Mouse (Mus musculus) neural tube, embryonic 12.5 days (tissue): ENCODE data around the gene Olfr525. TPM values are rescaled to one million over a fixed set of nuclear protein-coding genes. Genes with fewer than 3 reads are reported as not detected.

Source experiments
- ATAC-seq: fragments of 200-750 bp; cut with Nextera tagmentation; 2 replicates; pipeline ENCODE4 v1.8.0; 2017; ENCODE audit warnings: low read depth, mild to moderate bottlenecking, moderate TSS enrichment, moderate library complexity; ENCODE audit not compliant: low FRiP score
- H3K27ac ChIP-seq: fragments of 300-500 bp; sonication (generic); 2 replicates; pipeline ENCODE4 v1.5.1; 2016
- H3K27me3 ChIP-seq: fragments of 300-500 bp; sonication (generic); replicated peaks from 2 replicates; pipeline ENCODE4 v1.6.1; 2016; ENCODE audit warnings: mild to moderate bottlenecking
- H3K36me3 ChIP-seq: fragments of 300-500 bp; sonication (generic); 2 replicates; pipeline ENCODE4 v1.6.1; 2016; ENCODE audit warnings: mild to moderate bottlenecking
- H3K4me1 ChIP-seq: fragments of 300-500 bp; sonication (generic); 2 replicates; pipeline ENCODE4 v1.6.1; 2016
- H3K4me2 ChIP-seq: fragments of 300-500 bp; sonication (generic); replicated peaks from 2 replicates; pipeline ENCODE4 v1.6.1; 2016; ENCODE audit warnings: mild to moderate bottlenecking
- H3K4me3 ChIP-seq: fragments of 300-500 bp; sonication (generic); 2 replicates; pipeline ENCODE4 v1.5.1; 2016
- H3K9ac ChIP-seq: fragments of 300-500 bp; sonication (generic); 2 replicates; pipeline ENCODE4 v1.6.1; 2016; ENCODE audit warnings: mild to moderate bottlenecking
- H3K9me3 ChIP-seq: fragments of 300-500 bp; sonication (generic); 2 replicates; pipeline ENCODE4 v1.6.1; 2016; ENCODE audit warnings: mild to moderate bottlenecking
- WGBS: fragments of 180-500 bp; shearing (Covaris S2); methylation state at CpG from one replicate; pipeline ENCODE4 v1.1.7; 2016; 5-methylcytosine and 5-hydroxymethylcytosine counted together
- polyA plus RNA-seq: library from polyadenylated mRNA; unstranded; fragments of >200 nt; fragmentation: Nextera tagmentation; extraction: Ambion mirVana; gene quantifications from 2 replicates; pipeline ENCODE4 v1.2.1, GENCODE M21; 2016

Gene Olfr525
- polyA plus RNA-seq: not detected in 2 replicates

- Histone ChIP-seq H3K4me3 (no peak within 1 kb of the TSS), H3K9me3 (no peaks in the 10 kb centered on the region), H3K36me3 (no peaks in the 10 kb centered on the region), H3K27ac (no peak within 1 kb of the TSS), H3K4me1 (no peaks in the 10 kb centered on the region), H3K4me2 (no peak within 1 kb of the TSS), H3K27me3 (no peaks in the 10 kb centered on the region), H3K9ac (no peak within 1 kb of the TSS)
- ATAC-seq: no peak
- WGBS: 49% methylated on average over 1 of the region's 1 CpGs
Measured at GRCm38 (mm10) chr7:140320558-140320957, at the start of gene Olfr525. Gene Olfr525, plus strand, starts transcription at chr7:140320858.

DNA sequence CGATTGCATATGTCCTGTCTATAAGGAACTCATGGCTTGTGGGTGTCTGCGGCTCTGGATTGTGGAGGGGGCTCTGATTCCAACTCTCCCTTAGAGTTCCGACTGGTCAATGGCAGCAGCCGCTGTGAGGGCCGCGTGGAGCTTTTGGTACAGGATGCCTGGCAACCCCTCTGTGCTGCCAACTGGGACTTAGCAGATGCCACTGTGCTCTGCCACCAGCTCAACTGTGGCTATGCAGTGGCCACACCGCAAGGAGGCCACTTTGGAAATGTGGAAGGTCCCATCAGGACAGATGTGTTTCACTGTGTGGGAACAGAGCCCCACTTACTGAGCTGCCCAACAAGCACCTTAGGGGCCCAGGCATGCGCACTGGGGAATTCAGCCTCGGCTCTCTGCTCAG lies 24.9 kb upstream of the Olfr525 start:
- H3K9me3 ChIP-seq: no peaks in the 10 kb centered on the region
- H3K36me3 ChIP-seq: no peaks in the 10 kb centered on the region
- H3K9ac ChIP-seq: no peak overlapping the region
- H3K27ac ChIP-seq: no peak overlapping the region
- ATAC-seq: no peak
- H3K4me1 ChIP-seq: no peaks in the 10 kb centered on the region
- no peak overlapping the region for H3K4me3 ChIP-seq
- 92% methylated on average over 9 of the region's 9 CpGs for whole genome bisulfite sequencing
- H3K27me3 ChIP-seq: no peaks in the 10 kb centered on the region
- H3K4me2 ChIP-seq: no peak overlapping the region

DNA sequence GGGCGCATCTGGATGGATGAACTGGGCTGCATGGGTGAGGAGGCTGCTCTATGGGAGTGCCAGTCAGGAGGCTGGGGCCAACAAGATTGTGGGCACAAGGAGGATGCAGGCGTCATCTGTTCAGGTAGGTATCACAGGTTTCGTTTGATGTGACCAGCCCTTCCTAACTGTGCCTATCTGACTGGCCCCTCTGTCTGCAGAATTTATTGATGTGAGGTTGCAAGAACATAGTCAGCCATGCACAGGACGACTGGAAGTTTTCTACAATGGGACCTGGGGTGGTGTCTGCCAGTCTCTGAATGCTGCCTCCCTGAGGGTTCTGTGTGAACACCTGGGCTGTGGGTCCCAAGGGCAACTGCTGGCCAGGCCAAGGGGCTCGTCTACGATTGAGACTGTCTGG lies 23.8 kb upstream of the Olfr525 start:
- no peaks in the 10 kb centered on the region for H3K4me1 ChIP-seq
- ATAC-seq: no peak
- H3K4me3 ChIP-seq: no peak overlapping the region
- no peaks in the 10 kb centered on the region for H3K36me3 ChIP-seq
- no peak overlapping the region for H3K4me2 ChIP-seq
- no peak overlapping the region for H3K9ac ChIP-seq
- WGBS: 80% methylated on average over 6 of the region's 6 CpGs
- H3K27me3 ChIP-seq: no peaks in the 10 kb centered on the region
- H3K9me3 ChIP-seq: no peaks in the 10 kb centered on the region
- H3K27ac ChIP-seq: no peak overlapping the region

DNA sequence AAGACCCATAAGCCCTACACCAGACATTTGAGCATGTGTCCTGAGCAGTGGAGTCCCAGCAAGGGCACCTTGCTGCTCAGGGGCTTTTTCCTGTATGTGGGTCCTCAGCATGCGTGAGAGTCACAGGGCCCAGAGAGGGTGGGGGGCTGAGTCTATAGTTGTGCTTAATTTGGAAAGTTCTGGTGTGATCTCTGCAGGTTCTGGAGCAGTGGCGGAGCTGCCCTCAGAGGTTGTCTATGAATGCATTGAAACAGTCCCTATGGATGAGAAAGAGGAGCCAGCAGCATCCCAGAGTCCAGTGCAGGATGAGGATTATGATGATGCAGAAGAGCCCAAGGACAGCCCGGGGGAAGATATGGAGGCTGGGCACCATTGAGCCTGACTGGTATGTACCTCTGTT lies 21.2 kb upstream of the Olfr525 start:
- Histone ChIP-seq H3K27me3 (no peaks in the 10 kb centered on the region), H3K4me3 (no peak overlapping the region), H3K36me3 (no peaks in the 10 kb centered on the region), H3K4me2 (no peak overlapping the region), H3K9me3 (no peaks in the 10 kb centered on the region), H3K4me1 (no peaks in the 10 kb centered on the region), H3K27ac (no peak overlapping the region), H3K9ac (no peak overlapping the region)
- no peak for ATAC-seq
- 88% methylated on average over 3 of the region's 3 CpGs for WGBS

DNA sequence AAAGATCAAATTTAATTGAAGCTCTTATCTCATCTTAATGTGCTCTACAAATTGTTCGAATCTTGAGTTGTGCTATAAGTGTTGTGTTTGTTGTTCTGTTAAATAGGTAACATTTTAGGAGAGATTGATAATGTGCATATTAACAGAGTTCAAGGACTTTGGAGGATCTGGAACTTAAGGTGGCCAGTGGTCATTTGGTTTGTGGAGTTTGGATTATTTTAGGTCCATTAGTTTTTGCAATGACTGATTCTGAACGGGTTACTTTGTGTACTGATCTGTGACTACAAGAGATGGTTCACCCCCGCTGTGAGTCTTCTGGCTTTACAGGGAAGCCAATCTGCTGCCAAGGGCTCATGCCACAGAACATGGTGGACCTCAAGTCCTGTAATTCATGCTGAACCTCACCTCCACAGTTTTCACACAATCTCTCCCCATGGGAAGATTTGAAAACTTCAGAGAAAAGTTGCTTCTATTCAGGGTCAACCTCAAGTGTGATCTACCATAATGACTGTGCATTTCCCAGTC lies 735 bp upstream of the Olfr525 start:
- 82% methylated on average over 3 of the region's 3 CpGs for WGBS
- H3K36me3 ChIP-seq: no peaks in the 10 kb centered on the region

DNA sequence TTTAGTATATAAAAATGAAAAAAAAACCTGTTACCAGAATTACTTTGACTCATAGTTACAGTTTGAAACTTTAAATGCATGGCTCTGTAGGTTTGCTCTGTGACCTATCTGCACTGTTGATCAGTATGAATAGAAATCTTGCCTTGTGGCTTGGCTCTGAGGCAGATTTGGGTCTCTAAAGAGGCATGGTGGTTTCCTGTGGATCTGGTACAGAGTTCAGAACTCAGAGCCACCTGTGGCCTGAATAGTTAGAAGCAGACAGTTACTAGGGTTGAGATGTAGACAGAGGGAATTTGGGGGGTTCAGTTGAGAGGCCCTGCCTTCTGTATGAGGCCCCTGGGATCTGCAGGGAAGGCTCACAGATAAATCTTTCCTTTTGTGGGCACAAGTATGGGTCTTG lies 477 bp downstream of the Olfr525 start:
- Histone ChIP-seq H3K36me3 (no peaks in the 10 kb centered on the region), H3K4me1 (no peaks in the 10 kb centered on the region), H3K27ac (no peak overlapping the region), H3K4me2 (no peak overlapping the region), H3K27me3 (no peaks in the 10 kb centered on the region), H3K4me3 (no peak overlapping the region), H3K9ac (no peak overlapping the region), H3K9me3 (no peaks in the 10 kb centered on the region)
- no peak for ATAC-seq

More for the DNA sequence above, 735 bp upstream of the Olfr525 start:
- H3K4me1 ChIP-seq: no peaks in the 10 kb centered on the region
- no peaks in the 10 kb centered on the region for H3K27me3 ChIP-seq
- no peak overlapping the region for H3K27ac ChIP-seq
- H3K9me3 ChIP-seq: no peaks in the 10 kb centered on the region
- H3K4me3 ChIP-seq: no peak overlapping the region
- H3K4me2 ChIP-seq: no peak overlapping the region
- H3K9ac ChIP-seq: no peak overlapping the region
- no peak for ATAC-seq

- ATAC-seq: no peak
- WGBS: 65% methylated on average over 1 of the region's 1 CpGs
Measured at GRCm38 (mm10) chr7:140329766-140330304, 9.2 kb downstream of the Olfr525 start.

DNA sequence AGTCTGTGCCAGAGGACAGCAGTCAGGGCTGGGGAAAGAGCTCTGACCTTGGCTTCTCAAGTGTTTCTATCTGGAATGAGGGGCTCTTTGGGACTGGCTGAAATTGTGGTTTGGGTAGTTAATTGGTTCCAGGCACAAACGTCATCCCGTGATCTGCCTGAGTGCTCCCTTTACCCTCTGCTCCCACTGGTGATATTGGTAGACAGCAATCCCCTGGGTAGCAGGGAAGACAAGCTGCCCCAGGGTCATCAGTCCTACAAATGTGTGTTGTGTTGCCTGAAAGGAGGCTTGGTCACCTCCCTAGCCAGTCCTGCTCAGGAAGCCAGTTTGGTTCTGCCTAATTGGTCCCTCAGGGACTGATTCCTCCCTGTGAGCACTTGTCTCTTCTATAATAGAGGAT lies 13.1 kb downstream of the Olfr525 start, which contains the start of gene Olfr527:
Gene Olfr527, plus strand, starts transcription at position 301 of the 400 bp plus-strand sequence.
- no peak within 1 kb of the TSS for H3K4me3 ChIP-seq
- no peaks in the 10 kb centered on the region for H3K9me3 ChIP-seq
- no peaks in the 10 kb centered on the region for H3K36me3 ChIP-seq
- no peak within 1 kb of the TSS for H3K27ac ChIP-seq
- no peaks in the 10 kb centered on the region for H3K27me3 ChIP-seq
- no peaks in the 10 kb centered on the region for H3K4me1 ChIP-seq
- H3K9ac ChIP-seq: no peak within 1 kb of the TSS
- no peak for ATAC-seq
- 80% methylated on average over 2 of the region's 2 CpGs for WGBS
- no peak within 1 kb of the TSS for H3K4me2 ChIP-seq

More at GRCm38 (mm10) chr7:140329766-140330304, 9.2 kb downstream of the Olfr525 start:
- no peak overlapping the region for H3K4me2 ChIP-seq
- H3K9me3 ChIP-seq: no peaks in the 10 kb centered on the region
- no peaks in the 10 kb centered on the region for H3K4me1 ChIP-seq
- no peak overlapping the region for H3K9ac ChIP-seq
- no peaks in the 10 kb centered on the region for H3K36me3 ChIP-seq
- H3K27me3 ChIP-seq: no peaks in the 10 kb centered on the region
- no peak overlapping the region for H3K4me3 ChIP-seq
- no peak overlapping the region for H3K27ac ChIP-seq

- no peaks in the 10 kb centered on the region for H3K4me1 ChIP-seq
- 69% methylated on average over 3 of the region's 3 CpGs for WGBS
- H3K9ac ChIP-seq: no peak within 1 kb of the TSS
- ATAC-seq: no peak
- H3K36me3 ChIP-seq: no peaks in the 10 kb centered on the region
- H3K4me2 ChIP-seq: no peak within 1 kb of the TSS
- H3K9me3 ChIP-seq: no peaks in the 10 kb centered on the region
- no peak within 1 kb of the TSS for H3K27ac ChIP-seq
- H3K27me3 ChIP-seq: no peaks in the 10 kb centered on the region
- no peak within 1 kb of the TSS for H3K4me3 ChIP-seq
Measured at GRCm38 (mm10) chr7:140361571-140361970, 40.9 kb downstream of the Olfr525 start, which contains the start of gene Olfr60. Gene Olfr60, minus strand, starts transcription at chr7:140361671.

- ATAC-seq: no peak
- WGBS: 74% methylated on average over 4 of the region's 4 CpGs
- Histone ChIP-seq H3K4me1 (no peaks in the 10 kb centered on the region), H3K9me3 (no peaks in the 10 kb centered on the region), H3K9ac (no peak overlapping the region), H3K27ac (no peak overlapping the region), H3K4me2 (no peak overlapping the region), H3K27me3 (no peaks in the 10 kb centered on the region), H3K4me3 (no peak overlapping the region), H3K36me3 (no peaks in the 10 kb centered on the region)
Measured at GRCm38 (mm10) chr7:140374300-140374699, 53.6 kb downstream of the Olfr525 start.

DNA sequence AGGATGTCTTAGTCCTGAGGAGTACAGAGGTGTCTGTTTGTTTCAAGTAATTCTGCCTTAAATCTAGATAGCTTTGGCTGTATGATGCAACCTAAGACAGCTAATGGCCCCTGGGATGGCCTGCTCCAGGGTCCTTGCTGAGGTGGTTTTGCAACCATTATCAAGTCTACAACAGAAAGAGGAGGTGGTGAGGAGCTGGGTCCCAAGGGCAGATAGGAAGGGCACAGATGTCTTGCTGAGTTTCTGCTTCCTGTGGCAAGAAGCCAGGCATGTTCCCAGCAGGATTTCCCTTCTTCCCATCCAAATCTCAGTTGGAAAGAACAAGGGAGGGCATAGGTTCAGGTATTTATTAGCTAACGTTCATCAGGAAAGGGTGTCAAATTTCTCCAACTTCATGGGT lies 55.6 kb downstream of the Olfr525 start, which contains the start of gene Olfr530:
Gene Olfr530, minus strand, starts transcription at position 101 of the 400 bp plus-strand sequence.
- no peaks in the 10 kb centered on the region for H3K27me3 ChIP-seq
- H3K27ac ChIP-seq: no peak within 1 kb of the TSS
- H3K36me3 ChIP-seq: no peaks in the 10 kb centered on the region
- H3K4me2 ChIP-seq: no peak within 1 kb of the TSS
- H3K9ac ChIP-seq: no peak within 1 kb of the TSS
- 49% methylated on average over 1 of the region's 1 CpGs for WGBS
- H3K4me3 ChIP-seq: no peak within 1 kb of the TSS
- no peaks in the 10 kb centered on the region for H3K4me1 ChIP-seq
- ATAC-seq: no peak
- H3K9me3 ChIP-seq: no peaks in the 10 kb centered on the region

- no peak overlapping the region for H3K4me3 ChIP-seq
- no peaks in the 10 kb centered on the region for H3K9me3 ChIP-seq
- H3K9ac ChIP-seq: no peak overlapping the region
- no peak overlapping the region for H3K4me2 ChIP-seq
- 93% methylated on average over 2 of the region's 2 CpGs for WGBS
- H3K27ac ChIP-seq: no peak overlapping the region
- no peaks in the 10 kb centered on the region for H3K36me3 ChIP-seq
- no peaks in the 10 kb centered on the region for H3K27me3 ChIP-seq
- ATAC-seq: no peak
- no peaks in the 10 kb centered on the region for H3K4me1 ChIP-seq
Measured at GRCm38 (mm10) chr7:140376911-140377310, 56.3 kb downstream of the Olfr525 start.
